Mouse (Mus musculus) liver, adult 2 months (tissue): Measurements from ENCODE around the gene Dennd6b.

Experiments used
- CTCF ChIP-seq: fragments of 200-500 bp; IDR thresholded peaks from 2 replicates; pipeline ENCODE4 v1.5.1; 2011; ENCODE audit warnings: low read depth, low read length, control low read depth
- POLR2A ChIP-seq: fragments of 200-500 bp; IDR thresholded peaks from 2 replicates; pipeline ENCODE4 v1.6.1; 2011; ENCODE audit warnings: low read length, control low read depth; ENCODE audit not compliant: insufficient read depth; ENCODE audit errors: extremely low read depth

DNA sequence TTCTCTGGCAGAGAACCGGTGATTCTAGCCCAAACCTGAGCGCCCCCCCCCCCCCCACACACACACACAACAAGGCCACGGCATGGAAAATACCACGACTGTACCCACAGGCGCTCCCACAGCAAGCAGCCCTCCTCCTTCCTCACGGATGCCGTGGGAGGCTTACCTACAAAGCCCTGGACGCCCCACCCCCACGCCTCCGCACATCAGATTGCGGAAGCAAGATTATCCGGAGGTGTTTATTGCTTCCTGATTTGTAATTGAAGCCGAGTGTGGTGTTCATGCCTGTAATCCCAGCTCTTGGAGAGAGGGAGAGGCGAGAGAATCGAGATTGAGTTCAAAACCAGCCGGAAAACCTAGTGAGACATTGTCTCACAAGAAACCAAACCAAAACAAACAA, 49.3 kb downstream of the Dennd6b start:
- TF ChIP-seq CTCF (no peak), POLR2A (no peak)
